Mouse (Mus musculus) ES-E14 (cell line): Measurements from ENCODE around the gene Asic2.

Experiments used
- CHD2 ChIP-seq: IDR thresholded peaks from 2 replicates; pipeline ENCODE4 v1.6.1; 2014; ENCODE audit warnings: mild to moderate bottlenecking, low read depth, low read length, inconsistent platforms
- HCFC1 ChIP-seq: IDR thresholded peaks from 2 replicates; pipeline ENCODE4 v1.6.1; 2012; ENCODE audit warnings: low read length, inconsistent platforms, borderline replicate concordance; ENCODE audit not compliant: insufficient read depth
- MAFK ChIP-seq: IDR thresholded peaks from 2 replicates; pipeline ENCODE4 v1.6.1; 2014; ENCODE audit warnings: mild to moderate bottlenecking, low read depth, low read length, inconsistent platforms; ENCODE audit not compliant: insufficient read depth
- ZC3H11A ChIP-seq: IDR thresholded peaks from 2 replicates; pipeline ENCODE4 v1.6.1; 2012; ENCODE audit warnings: low read depth, mild to moderate bottlenecking, inconsistent platforms, low read length, borderline replicate concordance
- ZNF384 ChIP-seq: IDR thresholded peaks from 2 replicates; pipeline ENCODE4 v1.6.1; 2012; ENCODE audit warnings: low read depth, low read length, inconsistent platforms

GRCm38 (mm10) chr11:81150621-81151020, 817.6 kb downstream of the Asic2 start:
- no peak for TF ChIP-seq ZNF384
- no peak for TF ChIP-seq ZC3H11A
- no peak for TF ChIP-seq HCFC1
- TF ChIP-seq CHD2, result no peak
- TF ChIP-seq MAFK, result no peak
